Mouse (Mus musculus): ENCODE data around the gene Ppp1r9b. TPM values are rescaled to one million over a fixed set of nuclear protein-coding genes. Genes with fewer than 3 reads are reported as not detected.
A peak's percentile ranks its signal among the peaks of the same experiment; 100 is the strongest.

Ppp1r9b gene
- polyA plus RNA-seq, 1 experiment from 2014 or later = 5.6 TPM

GRCm38 (mm10) chr11:94973313-94973712, 17.5 kb upstream of the Ppp1r9b start:
- ATAC-seq = no peak
- Histone ChIP-seq H3K4me3 (ENCODE audit: low read length) (no peak overlapping the region), H3K36me3 (ENCODE audit: control insufficient read depth, insufficient read depth, low read length) (no peaks in the 10 kb centered on the region), H3K4me2 (ENCODE audit: low read depth, low read length) (no peak overlapping the region), H3K9ac (ENCODE audit: low read depth, low read length) (no peak overlapping the region), H3K27me3 (replicated peaks; ENCODE audit: control insufficient read depth, insufficient read depth, low read length) (no peaks in the 10 kb centered on the region; the same call in 1 of the 2 replicates), H3K9me3 (ENCODE audit: control insufficient read depth, low read length) (no peaks in the 10 kb centered on the region), H3K27ac (ENCODE audit: low read length) (no peak overlapping the region), H3K4me1 (ENCODE audit: control insufficient read depth, insufficient read depth, low read length) (no peaks in the 10 kb centered on the region)
- 51% methylated on average over 4 of the region's 4 CpGs for WGBS

- Histone ChIP-seq H3K27ac (ENCODE audit: low read length) (no peak overlapping the region), H3K4me3 (ENCODE audit: low read length) (no peak overlapping the region), H3K27me3 (replicated peaks; ENCODE audit: control insufficient read depth, insufficient read depth, low read length) (no peaks in the 10 kb centered on the region; the same call in 1 of the 2 replicates), H3K36me3 (ENCODE audit: control insufficient read depth, insufficient read depth, low read length) (no peaks in the 10 kb centered on the region), H3K4me2 (ENCODE audit: low read depth, low read length) (no peak overlapping the region), H3K4me1 (ENCODE audit: control insufficient read depth, insufficient read depth, low read length) (peaks cover 3% of the 10 kb centered on the region; the same call in 1 of the 2 replicates), H3K9me3 (ENCODE audit: control insufficient read depth, low read length) (no peaks in the 10 kb centered on the region), H3K9ac (ENCODE audit: low read depth, low read length) (no peak overlapping the region)
- WGBS = 66% methylated on average over 2 of the region's 2 CpGs
- ATAC-seq = no peak
Observed at GRCm38 (mm10) chr11:94974951-94975350, 15.9 kb upstream of the Ppp1r9b start.

- Histone ChIP-seq H3K36me3 (ENCODE audit: control insufficient read depth, insufficient read depth, low read length) (no peaks in the 10 kb centered on the region), H3K9me3 (ENCODE audit: control insufficient read depth, low read length) (no peaks in the 10 kb centered on the region), H3K27ac (ENCODE audit: low read length) (no peak within 1 kb of the TSS), H3K4me2 (ENCODE audit: low read depth, low read length) (no peak within 1 kb of the TSS), H3K27me3 (replicated peaks; ENCODE audit: control insufficient read depth, insufficient read depth, low read length) (no peaks in the 10 kb centered on the region; the same call in 1 of the 2 replicates), H3K4me3 (ENCODE audit: low read length) (no peak within 1 kb of the TSS), H3K9ac (ENCODE audit: low read depth, low read length) (no peak within 1 kb of the TSS), H3K4me1 (ENCODE audit: control insufficient read depth, insufficient read depth, low read length) (peaks cover 3% of the 10 kb centered on the region; the same call in 1 of the 2 replicates)
- ATAC-seq = no peak
- WGBS = 62% methylated on average over 5 of the region's 5 CpGs
Observed at GRCm38 (mm10) chr11:94976199-94976598, 14.6 kb upstream of the Ppp1r9b start, which contains the start of gene Sgca. Gene Sgca, minus strand, starts transcription at chr11:94976327.

- Histone ChIP-seq H3K9ac (ENCODE audit: low read depth, low read length) (0 out of 2 replicates have a peak overlapping the region, but pooled peaks have one; percentile 19), H3K27me3 (replicated peaks; ENCODE audit: control insufficient read depth, insufficient read depth, low read length) (no peaks in the 10 kb centered on the region), H3K9me3 (ENCODE audit: control insufficient read depth, low read length) (no peaks in the 10 kb centered on the region), H3K4me1 (ENCODE audit: control insufficient read depth, insufficient read depth, low read length) (peaks cover 3% of the 10 kb centered on the region; the same call in 1 of the 2 replicates), H3K36me3 (ENCODE audit: control insufficient read depth, insufficient read depth, low read length) (no peaks in the 10 kb centered on the region), H3K4me2 (ENCODE audit: low read depth, low read length) (peak overlapping the region; percentile 19; the same call in 1 of the 2 replicates), H3K27ac (ENCODE audit: low read length) (no peak overlapping the region), H3K4me3 (ENCODE audit: low read length) (peak overlapping the region; percentile 30; the same call in 1 of the 2 replicates)
- ATAC-seq = peak; percentile 34; the same call in 1 of the 2 replicates
- 41% methylated on average over 9 of the region's 9 CpGs for whole genome bisulfite sequencing
Observed at GRCm38 (mm10) chr11:94978178-94978915, 12.5 kb upstream of the Ppp1r9b start.

GRCm38 (mm10) chr11:94978947-94979346, 11.9 kb upstream of the Ppp1r9b start:
- Histone ChIP-seq H3K4me1 (ENCODE audit: control insufficient read depth, insufficient read depth, low read length) (peaks cover 3% of the 10 kb centered on the region; the same call in 1 of the 2 replicates), H3K9me3 (ENCODE audit: control insufficient read depth, low read length) (no peaks in the 10 kb centered on the region), H3K27me3 (replicated peaks; ENCODE audit: control insufficient read depth, insufficient read depth, low read length) (no peaks in the 10 kb centered on the region), H3K27ac (ENCODE audit: low read length) (no peak overlapping the region), H3K36me3 (ENCODE audit: control insufficient read depth, insufficient read depth, low read length) (no peaks in the 10 kb centered on the region), H3K4me3 (ENCODE audit: low read length) (peak overlapping the region; percentile 30), H3K9ac (ENCODE audit: low read depth, low read length) (peak overlapping the region; percentile 53), H3K4me2 (ENCODE audit: low read depth, low read length) (peak overlapping the region; percentile 52)
- WGBS = 0% methylated on average over 20 of the region's 20 CpGs
- ATAC-seq = peak; percentile 94

- no peaks in the 10 kb centered on the region for H3K36me3 ChIP-seq (ENCODE audit: control insufficient read depth, insufficient read depth, low read length)
- peaks cover 3% of the 10 kb centered on the region; the same call in 1 of the 2 replicates for H3K4me1 ChIP-seq (ENCODE audit: control insufficient read depth, insufficient read depth, low read length)
- WGBS = 75% methylated on average over 11 of the region's 11 CpGs
- ATAC-seq = no peak
- H3K9me3 ChIP-seq (ENCODE audit: control insufficient read depth, low read length) = no peaks in the 10 kb centered on the region
- peak overlapping the region; percentile 53 for H3K9ac ChIP-seq (ENCODE audit: low read depth, low read length)
- no peak overlapping the region for H3K27ac ChIP-seq (ENCODE audit: low read length)
- no peaks in the 10 kb centered on the region for H3K27me3 ChIP-seq (replicated peaks; ENCODE audit: control insufficient read depth, insufficient read depth, low read length)
- no peak overlapping the region for H3K4me3 ChIP-seq (ENCODE audit: low read length)
- peak overlapping the region; percentile 52; the same call in 1 of the 2 replicates for H3K4me2 ChIP-seq (ENCODE audit: low read depth, low read length)
Observed at GRCm38 (mm10) chr11:94979462-94980179, 11.2 kb upstream of the Ppp1r9b start.

GRCm38 (mm10) chr11:94985140-94985539, 5.7 kb upstream of the Ppp1r9b start:
- no peaks in the 10 kb centered on the region for H3K9me3 ChIP-seq (ENCODE audit: control insufficient read depth, low read length)
- no peak for ATAC-seq
- no peak overlapping the region for H3K4me3 ChIP-seq (ENCODE audit: low read length)
- H3K27me3 ChIP-seq (replicated peaks; ENCODE audit: control insufficient read depth, insufficient read depth, low read length) = no peaks in the 10 kb centered on the region
- peaks cover 20% of the 10 kb centered on the region for H3K4me1 ChIP-seq (ENCODE audit: control insufficient read depth, insufficient read depth, low read length)
- 26% methylated on average over 1 of the region's 1 CpGs for WGBS
- no peak overlapping the region for H3K4me2 ChIP-seq (ENCODE audit: low read depth, low read length)
- no peaks in the 10 kb centered on the region for H3K36me3 ChIP-seq (ENCODE audit: control insufficient read depth, insufficient read depth, low read length)
- no peak overlapping the region for H3K27ac ChIP-seq (ENCODE audit: low read length)
- H3K9ac ChIP-seq (ENCODE audit: low read depth, low read length) = no peak overlapping the region

- H3K27me3 ChIP-seq (replicated peaks; ENCODE audit: control insufficient read depth, insufficient read depth, low read length) = no peaks in the 10 kb centered on the region
- 71% methylated on average over 5 of the region's 5 CpGs for WGBS
- no peak overlapping the region for H3K4me2 ChIP-seq (ENCODE audit: low read depth, low read length)
- H3K9ac ChIP-seq (ENCODE audit: low read depth, low read length) = no peak overlapping the region
- H3K27ac ChIP-seq (ENCODE audit: low read length) = no peak overlapping the region
- no peaks in the 10 kb centered on the region for H3K9me3 ChIP-seq (ENCODE audit: control insufficient read depth, low read length)
- ATAC-seq = no peak
- no peaks in the 10 kb centered on the region for H3K36me3 ChIP-seq (ENCODE audit: control insufficient read depth, insufficient read depth, low read length)
- H3K4me1 ChIP-seq (ENCODE audit: control insufficient read depth, insufficient read depth, low read length) = peaks cover 24% of the 10 kb centered on the region
- no peak overlapping the region for H3K4me3 ChIP-seq (ENCODE audit: low read length)
Observed at GRCm38 (mm10) chr11:94985822-94986221, 5.0 kb upstream of the Ppp1r9b start.

GRCm38 (mm10) chr11:94986435-94986834, 4.4 kb upstream of the Ppp1r9b start:
- ATAC-seq = no peak
- Histone ChIP-seq H3K27me3 (replicated peaks; ENCODE audit: control insufficient read depth, insufficient read depth, low read length) (no peaks in the 10 kb centered on the region), H3K27ac (ENCODE audit: low read length) (no peak overlapping the region), H3K9ac (ENCODE audit: low read depth, low read length) (no peak overlapping the region), H3K4me3 (ENCODE audit: low read length) (no peak overlapping the region), H3K4me1 (ENCODE audit: control insufficient read depth, insufficient read depth, low read length) (peaks cover 24% of the 10 kb centered on the region), H3K36me3 (ENCODE audit: control insufficient read depth, insufficient read depth, low read length) (no peaks in the 10 kb centered on the region), H3K9me3 (ENCODE audit: control insufficient read depth, low read length) (no peaks in the 10 kb centered on the region), H3K4me2 (ENCODE audit: low read depth, low read length) (no peak overlapping the region)
- WGBS = 55% methylated on average over 2 of the region's 2 CpGs

Data from intestine, embryonic 16.5 days (tissue).